Mouse (Mus musculus): ENCODE measurements around the gene Rab3il1. TPM values are rescaled to one million over a fixed set of nuclear protein-coding genes. Genes with fewer than 3 reads are reported as not detected.

Gene Rab3il1
- polyA plus RNA-seq, 1 experiment from 2014 or later = 22.5 TPM

DNA sequence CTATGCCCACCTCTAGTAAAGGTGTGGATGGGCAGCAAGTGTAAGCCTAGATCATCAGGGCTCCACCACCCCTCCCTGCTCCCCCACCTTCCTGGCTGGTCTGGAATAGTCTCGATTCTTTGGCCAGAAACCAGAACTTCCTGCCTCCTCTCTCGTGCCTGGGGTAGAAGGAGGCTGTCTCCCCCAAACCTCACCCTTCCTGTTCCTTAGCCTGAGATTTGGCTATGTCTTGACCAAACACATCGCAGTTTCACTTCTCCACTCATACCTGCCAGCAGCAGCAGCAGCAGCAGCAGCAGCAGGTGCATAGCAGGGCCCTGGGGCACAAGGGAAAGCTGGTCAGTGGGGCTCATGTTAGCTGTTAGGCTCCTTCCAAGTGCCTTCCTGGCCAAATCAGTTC, 45.5 kb downstream of the Rab3il1 start:
- H3K27ac ChIP-seq (replicated peaks) = no peak overlapping the region

DNA sequence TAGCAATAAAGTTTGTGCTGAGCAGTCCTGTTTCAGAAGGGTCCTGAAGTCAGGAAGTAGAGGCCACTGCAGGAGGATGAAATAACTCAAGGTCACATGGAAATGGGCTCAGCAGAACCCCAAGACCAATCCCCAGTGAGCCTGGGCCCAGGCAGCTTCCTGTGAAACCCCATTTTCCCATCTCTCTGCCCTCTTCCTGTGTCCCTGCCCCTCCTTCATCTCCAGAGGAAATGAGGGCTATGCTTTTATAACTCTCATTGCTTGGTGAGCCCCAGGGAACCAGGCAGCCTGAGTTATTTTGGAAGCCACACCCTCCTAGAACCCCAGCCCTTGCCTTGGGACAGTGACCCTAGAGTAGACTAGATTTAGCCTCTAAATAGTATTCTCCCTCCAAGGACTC, 48.1 kb downstream of the Rab3il1 start:
- no peak overlapping the region; the same call in 1 of the 2 replicates for H3K9ac ChIP-seq (replicated peaks)
- H3K4me1 ChIP-seq = peaks cover 5% of the 10 kb centered on the region; the same call in 1 of the 2 replicates
- H3K27ac ChIP-seq (replicated peaks) = no peak overlapping the region
- ATAC-seq (ENCODE audit: low FRiP score) = no peak
- no peaks in the 10 kb centered on the region for H3K9me3 ChIP-seq (replicated peaks)
- no peak overlapping the region for H3K4me2 ChIP-seq
- H3K4me3 ChIP-seq (replicated peaks) = no peak overlapping the region
- no peaks in the 10 kb centered on the region for H3K27me3 ChIP-seq (replicated peaks)
- H3K36me3 ChIP-seq = peaks cover 20% of the 10 kb centered on the region

More for the DNA sequence above, 45.5 kb downstream of the Rab3il1 start:
- WGBS = 59% methylated on average over 3 of the region's 3 CpGs
- no peaks in the 10 kb centered on the region for H3K27me3 ChIP-seq (replicated peaks)
- H3K9ac ChIP-seq (replicated peaks) = no peak overlapping the region
- H3K36me3 ChIP-seq = no peaks in the 10 kb centered on the region
- H3K4me2 ChIP-seq = no peak overlapping the region
- H3K4me1 ChIP-seq = peaks cover 23% of the 10 kb centered on the region
- H3K9me3 ChIP-seq (replicated peaks) = no peaks in the 10 kb centered on the region
- H3K4me3 ChIP-seq (replicated peaks) = no peak overlapping the region
- ATAC-seq (ENCODE audit: low FRiP score) = no peak

DNA sequence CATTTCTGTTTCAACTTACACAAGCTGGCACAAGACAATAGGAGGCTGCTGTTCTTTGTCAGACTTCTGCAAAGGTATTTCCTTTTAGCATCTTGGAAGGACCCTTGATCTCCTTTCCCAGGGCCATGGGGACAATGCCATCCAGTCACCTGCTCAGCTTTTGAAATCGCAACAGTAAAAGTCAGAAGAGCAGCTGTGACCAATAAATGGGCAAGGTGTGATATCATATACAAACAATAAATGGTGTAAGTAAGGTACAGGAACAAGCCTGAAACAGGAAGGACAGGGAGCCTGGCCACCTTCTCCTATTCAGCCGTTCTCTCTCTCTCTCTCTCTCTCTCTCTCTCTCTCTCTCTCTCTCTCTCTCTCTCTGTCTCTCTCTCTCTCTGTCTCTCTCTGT, 49.0 kb downstream of the Rab3il1 start:
- no peak for ATAC-seq (ENCODE audit: low FRiP score)
- Histone ChIP-seq H3K36me3 (peaks cover 29% of the 10 kb centered on the region), H3K9me3 (replicated peaks) (no peaks in the 10 kb centered on the region), H3K27ac (replicated peaks) (no peak overlapping the region), H3K4me2 (no peak overlapping the region), H3K9ac (replicated peaks) (no peak overlapping the region), H3K4me3 (replicated peaks) (no peak overlapping the region), H3K27me3 (replicated peaks) (no peaks in the 10 kb centered on the region), H3K4me1 (peaks cover 5% of the 10 kb centered on the region; the same call in 1 of the 2 replicates)
- WGBS = 73% methylated on average over 2 of the region's 2 CpGs

DNA sequence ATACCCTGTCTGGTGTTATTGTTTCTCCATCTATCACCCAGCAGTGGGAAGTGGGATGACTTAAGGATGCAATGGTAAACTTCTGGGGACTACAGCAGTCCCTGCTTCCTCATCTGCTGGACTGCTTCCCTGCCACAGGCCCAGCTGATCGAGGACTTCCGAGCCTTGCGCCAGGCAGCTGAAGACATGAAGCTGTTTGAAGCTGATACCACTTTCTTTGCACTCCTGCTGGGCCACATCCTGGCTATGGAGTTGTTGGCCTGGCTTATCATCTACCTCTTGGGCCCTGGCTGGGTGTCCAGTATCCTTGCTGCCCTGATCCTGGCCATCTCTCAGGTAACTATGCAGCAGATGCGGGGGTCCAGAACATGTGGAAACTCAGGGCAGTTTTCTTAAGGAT, 51.2 kb downstream of the Rab3il1 start:
- no peak for ATAC-seq (ENCODE audit: low FRiP score)
- Histone ChIP-seq H3K27me3 (replicated peaks) (no peaks in the 10 kb centered on the region), H3K9ac (replicated peaks) (no peak overlapping the region), H3K9me3 (replicated peaks) (no peaks in the 10 kb centered on the region), H3K4me3 (replicated peaks) (no peak overlapping the region), H3K4me1 (no peaks in the 10 kb centered on the region), H3K4me2 (no peak overlapping the region), H3K27ac (replicated peaks) (no peak overlapping the region), H3K36me3 (peaks cover 43% of the 10 kb centered on the region)
- 96% methylated on average over 4 of the region's 4 CpGs for WGBS

DNA sequence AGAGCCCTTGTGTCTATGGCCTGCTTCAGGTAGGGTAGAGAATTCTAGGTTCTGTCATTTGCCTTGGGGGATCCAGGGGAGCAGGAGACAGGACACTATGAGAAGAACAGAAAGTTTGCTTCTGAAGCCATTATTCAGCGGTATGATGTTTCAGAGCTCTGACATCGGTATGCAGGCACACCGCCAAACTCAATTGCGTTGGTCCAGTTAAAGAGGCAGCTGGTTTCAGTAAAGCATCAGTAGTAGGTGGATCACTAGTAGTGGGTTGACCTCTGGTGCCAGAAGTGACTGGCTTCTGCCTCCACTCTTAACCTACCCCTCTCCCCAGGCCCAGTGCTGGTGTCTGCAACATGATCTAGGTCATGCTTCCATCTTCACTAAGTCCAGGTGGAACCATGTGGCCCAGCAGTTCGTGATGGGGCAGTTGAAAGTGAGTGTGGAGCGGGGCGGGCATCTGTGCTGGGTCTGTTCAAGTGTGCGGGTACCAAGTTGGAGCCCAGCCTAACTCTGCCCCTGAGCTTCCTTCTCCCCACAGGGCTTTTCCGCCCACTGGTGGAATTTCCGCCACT, 52.3 kb downstream of the Rab3il1 start:
- 92% methylated on average over 10 of the region's 10 CpGs for WGBS

DNA sequence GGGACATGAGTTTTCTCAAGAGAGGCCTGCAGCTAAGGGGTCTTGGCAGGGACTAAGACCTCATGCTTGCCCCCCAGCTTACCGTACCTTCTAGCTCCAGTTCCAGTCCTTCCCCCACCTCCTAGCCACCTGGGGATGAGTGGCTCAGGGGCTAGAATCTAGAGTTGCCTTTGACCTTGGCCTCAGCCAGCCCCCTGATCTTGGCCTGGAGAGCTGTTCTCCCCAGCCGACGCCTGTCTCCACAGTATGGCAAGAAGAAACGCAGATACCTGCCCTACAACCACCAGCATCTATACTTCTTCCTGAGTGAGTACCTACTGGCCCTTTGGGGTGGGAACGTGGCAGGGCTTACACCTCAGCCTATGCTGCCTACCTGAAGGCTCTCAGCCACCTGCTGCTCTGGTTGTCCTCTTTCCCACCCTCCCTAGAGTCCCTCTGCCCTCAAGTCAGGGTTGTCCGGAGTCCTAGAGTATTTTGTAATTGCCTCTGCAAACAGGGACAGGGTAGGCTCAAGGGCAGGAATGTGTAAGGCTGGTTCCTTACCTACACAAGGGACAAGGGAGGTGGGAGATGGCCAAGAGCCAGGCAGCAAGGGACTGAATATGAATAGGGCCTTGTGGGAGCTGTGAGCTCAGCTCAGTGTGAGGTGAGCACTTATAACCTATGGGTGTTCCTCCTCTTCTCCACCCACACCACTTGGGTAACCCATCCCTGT, 53.0 kb downstream of the Rab3il1 start:
- no peaks in the 10 kb centered on the region for H3K4me1 ChIP-seq
- H3K9ac ChIP-seq (replicated peaks) = no peak overlapping the region
- H3K36me3 ChIP-seq = peaks cover 51% of the 10 kb centered on the region
- no peak overlapping the region for H3K4me2 ChIP-seq
- no peak overlapping the region for H3K4me3 ChIP-seq (replicated peaks)
- no peaks in the 10 kb centered on the region for H3K9me3 ChIP-seq (replicated peaks)
- no peak for ATAC-seq (ENCODE audit: low FRiP score)
- H3K27me3 ChIP-seq (replicated peaks) = no peaks in the 10 kb centered on the region
- WGBS = 93% methylated on average over 6 of the region's 6 CpGs
- H3K27ac ChIP-seq (replicated peaks) = no peak overlapping the region

More for the DNA sequence above, 52.3 kb downstream of the Rab3il1 start:
- H3K9me3 ChIP-seq (replicated peaks) = no peaks in the 10 kb centered on the region
- H3K27me3 ChIP-seq (replicated peaks) = no peaks in the 10 kb centered on the region
- no peak overlapping the region for H3K4me2 ChIP-seq
- peaks cover 51% of the 10 kb centered on the region for H3K36me3 ChIP-seq
- no peak overlapping the region for H3K27ac ChIP-seq (replicated peaks)
- no peak for ATAC-seq (ENCODE audit: low FRiP score)
- no peak overlapping the region for H3K9ac ChIP-seq (replicated peaks)
- H3K4me1 ChIP-seq = no peaks in the 10 kb centered on the region
- no peak overlapping the region for H3K4me3 ChIP-seq (replicated peaks)

DNA sequence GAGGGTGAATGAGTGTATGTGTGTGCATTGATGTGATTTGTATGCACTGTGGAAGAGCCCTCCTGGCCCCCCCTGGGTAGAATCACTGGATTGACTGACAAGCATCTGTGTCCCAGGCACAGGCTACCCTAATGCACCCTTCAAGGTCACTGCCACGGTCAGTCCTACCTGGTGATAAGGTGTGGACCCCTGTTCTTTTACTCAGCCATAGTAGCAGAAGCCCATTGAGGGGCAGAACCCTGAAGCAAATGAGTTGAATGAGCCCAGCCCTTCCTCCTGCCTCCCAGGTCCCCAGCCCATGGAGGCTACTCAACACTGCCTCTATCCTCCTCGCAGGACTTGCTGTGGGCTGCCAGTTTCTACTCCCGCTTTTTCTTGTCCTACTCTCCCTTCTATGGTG, 53.8 kb downstream of the Rab3il1 start:
- H3K36me3 ChIP-seq = peaks cover 51% of the 10 kb centered on the region
- 90% methylated on average over 3 of the region's 3 CpGs for WGBS
- H3K9me3 ChIP-seq (replicated peaks) = no peaks in the 10 kb centered on the region
- no peaks in the 10 kb centered on the region for H3K27me3 ChIP-seq (replicated peaks)
- no peaks in the 10 kb centered on the region for H3K4me1 ChIP-seq
- no peak for ATAC-seq (ENCODE audit: low FRiP score)
- H3K4me2 ChIP-seq = no peak overlapping the region
- no peak overlapping the region for H3K9ac ChIP-seq (replicated peaks)
- no peak overlapping the region for H3K27ac ChIP-seq (replicated peaks)
- H3K4me3 ChIP-seq (replicated peaks) = no peak overlapping the region

DNA sequence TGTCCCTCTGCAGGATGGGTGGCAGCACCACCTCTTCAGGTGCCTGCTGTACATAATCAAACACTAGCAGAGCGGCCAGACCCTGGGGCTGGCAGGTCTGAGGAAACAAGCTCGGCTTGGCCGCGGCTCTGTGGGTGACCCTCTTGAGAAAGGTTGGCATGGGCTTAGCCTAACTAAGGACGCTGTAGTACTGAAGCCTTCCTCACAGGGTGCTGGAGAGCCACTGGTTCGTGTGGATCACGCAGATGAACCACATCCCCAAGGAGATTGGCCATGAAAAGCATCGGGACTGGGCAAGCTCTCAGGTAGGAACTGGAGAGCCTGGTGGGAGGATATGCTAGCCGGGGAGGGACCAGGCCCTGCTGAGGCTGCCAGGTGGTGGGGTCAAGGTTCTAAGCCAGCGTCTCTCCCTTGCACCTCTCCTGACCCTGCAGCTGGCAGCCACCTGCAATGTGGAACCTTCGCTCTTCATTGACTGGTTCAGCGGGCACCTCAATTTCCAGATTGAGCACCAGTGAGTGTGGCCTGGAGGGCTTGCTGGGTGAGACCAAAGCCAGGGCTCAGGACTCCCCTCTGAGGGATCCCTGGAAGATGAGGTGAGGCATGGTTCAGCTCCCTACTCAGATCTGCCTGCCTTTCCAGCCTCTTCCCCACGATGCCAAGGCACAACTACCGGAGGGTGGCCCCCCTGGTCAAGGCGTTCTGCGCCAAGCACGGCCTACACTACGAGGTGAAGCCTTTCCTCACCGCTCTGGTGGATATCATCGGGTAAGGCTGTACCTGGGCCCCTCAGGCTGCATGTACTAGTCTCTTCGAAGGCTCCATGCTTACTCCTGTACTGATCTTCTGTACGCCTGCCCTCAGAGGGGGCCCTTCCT, 54.6 kb downstream of the Rab3il1 start:
- no peak overlapping the region for H3K27ac ChIP-seq (replicated peaks)
- ATAC-seq (ENCODE audit: low FRiP score) = no peak
- no peaks in the 10 kb centered on the region for H3K27me3 ChIP-seq (replicated peaks)
- no peak overlapping the region for H3K4me3 ChIP-seq (replicated peaks)
- no peak overlapping the region for H3K4me2 ChIP-seq
- H3K9ac ChIP-seq (replicated peaks) = no peak overlapping the region
- no peaks in the 10 kb centered on the region for H3K9me3 ChIP-seq (replicated peaks)
- H3K36me3 ChIP-seq = peaks cover 51% of the 10 kb centered on the region
- 89% methylated on average over 22 of the region's 22 CpGs for WGBS
- peaks cover 4% of the 10 kb centered on the region; the same call in 1 of the 2 replicates for H3K4me1 ChIP-seq

DNA sequence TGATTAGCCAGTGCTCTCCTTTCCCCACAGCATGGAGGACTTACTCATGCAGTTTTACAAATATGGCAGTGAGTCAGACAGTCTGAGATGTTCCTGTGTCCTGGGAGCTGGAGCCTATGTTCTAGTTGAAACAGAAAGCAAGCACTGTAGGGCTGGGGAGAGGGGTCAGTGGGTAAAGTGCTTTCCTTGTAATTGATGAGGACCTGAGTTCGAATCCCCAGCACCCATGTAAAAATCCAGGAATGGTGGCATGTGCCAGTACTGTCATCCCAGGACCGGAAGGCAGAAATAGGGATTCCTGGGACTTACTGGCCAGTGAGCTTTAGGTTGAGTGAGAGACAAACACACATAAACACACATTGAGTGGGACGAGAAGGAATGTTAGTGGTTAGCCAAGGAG, 55.2 kb downstream of the Rab3il1 start:
- Histone ChIP-seq H3K9me3 (replicated peaks) (no peaks in the 10 kb centered on the region), H3K36me3 (peaks cover 56% of the 10 kb centered on the region), H3K27ac (replicated peaks) (no peak overlapping the region), H3K4me1 (peaks cover 4% of the 10 kb centered on the region; the same call in 1 of the 2 replicates), H3K4me3 (replicated peaks) (no peak overlapping the region), H3K9ac (replicated peaks) (no peak overlapping the region), H3K27me3 (replicated peaks) (no peaks in the 10 kb centered on the region), H3K4me2 (no peak overlapping the region)
- ATAC-seq (ENCODE audit: low FRiP score) = no peak
- 91% methylated on average over 3 of the region's 3 CpGs for WGBS

DNA sequence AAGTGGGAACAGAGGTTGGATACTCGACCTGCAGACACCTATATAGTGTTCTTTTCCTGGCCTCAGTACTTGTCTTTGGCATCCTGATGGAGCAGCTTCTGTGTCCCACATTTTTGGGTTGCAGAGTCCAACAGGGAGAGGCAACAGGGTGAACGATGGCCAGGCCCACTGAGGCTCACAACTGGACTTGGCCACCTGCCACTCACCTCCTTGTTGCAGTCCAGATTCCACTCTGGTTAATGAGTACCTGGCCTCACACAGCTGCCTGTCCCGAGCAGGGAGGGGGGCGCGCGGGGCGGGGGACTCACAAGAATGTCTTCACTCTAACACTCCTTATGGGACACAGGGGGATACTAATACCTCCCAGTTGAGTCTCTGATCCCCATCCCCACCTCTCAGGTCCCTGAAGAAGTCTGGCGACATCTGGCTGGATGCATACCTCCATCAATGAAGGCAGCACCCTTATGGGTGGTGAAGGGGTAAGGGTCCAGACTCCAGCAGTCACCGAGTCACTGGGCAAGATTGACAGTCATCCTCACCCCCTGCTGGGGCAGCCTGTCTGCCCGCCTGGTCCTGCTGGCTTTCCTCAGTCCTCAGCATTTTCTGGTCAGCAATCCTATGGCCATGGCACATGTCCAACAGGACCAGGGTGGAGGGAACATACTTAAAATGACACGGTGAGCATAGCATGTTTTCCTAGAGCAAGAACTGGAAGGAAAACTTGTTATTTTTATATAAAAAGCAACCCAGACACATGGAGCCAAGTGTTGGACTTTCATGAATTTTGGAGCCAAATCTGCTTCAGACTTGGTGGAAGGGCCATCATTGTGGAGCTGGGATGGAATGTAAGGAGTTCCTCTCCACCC, 56.2 kb downstream of the Rab3il1 start:
- ATAC-seq (ENCODE audit: low FRiP score) = no peak
- H3K27me3 ChIP-seq (replicated peaks) = no peaks in the 10 kb centered on the region
- H3K9ac ChIP-seq (replicated peaks) = no peak overlapping the region
- H3K4me1 ChIP-seq = peaks cover 4% of the 10 kb centered on the region; the same call in 1 of the 2 replicates
- no peak overlapping the region for H3K4me2 ChIP-seq
- WGBS = 67% methylated on average over 11 of the region's 11 CpGs
- H3K27ac ChIP-seq (replicated peaks) = 0 out of 2 replicates have a peak overlapping the region, but pooled peaks have one; percentile 3
- no peak overlapping the region for H3K4me3 ChIP-seq (replicated peaks)
- H3K9me3 ChIP-seq (replicated peaks) = no peaks in the 10 kb centered on the region
- peaks cover 63% of the 10 kb centered on the region for H3K36me3 ChIP-seq

DNA sequence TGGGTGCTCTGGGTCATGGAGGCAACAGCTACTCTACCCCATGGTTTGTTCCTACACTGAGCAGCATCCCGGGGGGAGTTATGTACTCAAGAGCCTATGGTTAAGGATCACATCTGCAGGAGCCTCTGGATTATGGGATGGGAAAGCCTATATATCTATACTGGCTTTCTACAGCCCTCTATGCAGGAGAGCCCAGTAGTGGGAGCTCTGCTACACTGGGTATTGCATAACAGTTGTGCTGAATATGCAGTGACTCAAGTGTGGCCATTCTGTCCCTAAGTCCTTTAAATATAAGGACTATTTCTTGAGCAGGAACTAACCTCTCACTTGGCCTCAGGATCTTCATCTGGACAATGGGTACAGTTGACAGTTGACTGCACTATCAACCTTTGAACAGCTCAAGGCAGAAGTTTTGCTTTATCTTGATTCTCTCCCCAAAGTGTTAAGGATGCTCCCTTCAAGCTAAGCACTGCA, 56.9 kb downstream of the Rab3il1 start:
- H3K4me1 ChIP-seq = peaks cover 4% of the 10 kb centered on the region; the same call in 1 of the 2 replicates
- H3K27ac ChIP-seq (replicated peaks) = no peak overlapping the region
- no peak for ATAC-seq (ENCODE audit: low FRiP score)
- no peak overlapping the region for H3K4me3 ChIP-seq (replicated peaks)
- no peak overlapping the region for H3K4me2 ChIP-seq
- H3K27me3 ChIP-seq (replicated peaks) = no peaks in the 10 kb centered on the region
- H3K9me3 ChIP-seq (replicated peaks) = no peaks in the 10 kb centered on the region
- H3K36me3 ChIP-seq = peaks cover 62% of the 10 kb centered on the region
- 92% methylated on average over 1 of the region's 1 CpGs for WGBS
- H3K9ac ChIP-seq (replicated peaks) = no peak overlapping the region
